Mouse (Mus musculus): ENCODE measurements around the gene Pparg.

GRCm38 (mm10) chr6:115360776-115361605 is at the start of gene Pparg:
- TF ChIP-seq CTCF (IDR thresholded peaks at IDR 0.05; ENCODE audit: control insufficient read depth, insufficient read depth, low read length) (peak; percentile 13; the same call in 1 of the 2 replicates), POLR2A (IDR thresholded peaks at IDR 0.05; ENCODE audit: borderline replicate concordance, control insufficient read depth, low read depth, low read length) (peak; percentile 15; the same call in 1 of the 2 replicates)

Data from bone marrow, adult 2 months (tissue).